Comparison of ENCODE assay signal across 10 mouse cellular contexts in the genomic region with DNA sequence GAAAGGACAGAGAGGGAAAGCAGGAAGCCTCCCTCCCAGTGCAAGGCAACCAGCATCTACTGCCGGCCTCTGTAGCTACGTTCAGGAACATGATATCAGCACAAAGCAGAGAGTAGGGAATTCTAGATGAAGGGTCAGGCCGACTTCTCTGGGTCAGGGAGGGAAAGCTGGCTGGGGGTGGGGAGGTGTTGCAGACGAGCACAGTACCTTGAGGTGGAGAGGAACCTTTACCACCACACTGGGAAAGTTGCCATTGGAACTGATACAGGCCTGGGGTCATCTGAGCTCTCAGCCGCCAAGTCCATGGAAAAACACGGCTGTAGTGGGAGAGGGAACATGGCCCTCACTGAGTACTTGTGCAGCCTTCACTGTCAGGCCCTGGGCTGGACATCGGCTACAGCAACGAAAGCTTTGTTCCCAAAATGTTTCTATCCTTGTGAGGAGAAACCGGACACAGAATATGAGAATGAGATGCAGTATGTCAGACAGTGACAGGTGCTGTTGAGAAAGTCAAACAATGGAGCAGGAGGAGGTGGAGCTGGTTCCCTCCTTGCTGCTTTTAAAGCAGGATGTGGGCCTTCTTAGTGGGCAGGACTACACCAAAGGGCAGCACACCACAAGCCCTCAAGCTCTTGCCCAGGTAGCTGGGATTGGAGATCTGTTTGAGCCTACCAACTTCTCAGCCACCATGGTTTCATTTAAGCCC. TPM values are rescaled to one million over a fixed set of nuclear protein-coding genes. Genes with fewer than 3 reads are reported as not detected.
DNase-seq lines count a peak whose midpoint lies in the region; ATAC-seq lines count a peak whose summit lies in the region.
"Had no signal": no experiment of that assay in that cellular context is flagged by ENCODE, and none has a peak within 500 bp of the region (broad histone marks: within the 10 kb centered on the region; RNA-seq: fewer than 3 reads in every experiment).

No protein-coding gene starts in this region.

- H3K27ac ChIP-seq in kidney, embryonic 14.5 days (ENCODE audit: low read depth, low read length), result peak overlapping the region; percentile 57
- H3K27ac ChIP-seq in liver, embryonic 16.5 days (ENCODE audit: low read length), result peak overlapping the region; percentile 4; the same call in 1 of the 2 replicates
- no peak overlapping the region for H3K27ac ChIP-seq in neural tube, embryonic 15.5 days (replicated peaks)
- H3K27ac ChIP-seq: midbrain, embryonic 15.5 days had no signal

- no peak for ATAC-seq in kidney, embryonic 14.5 days (ENCODE audit: low FRiP score, low TSS enrichment)
- no peak for ATAC-seq in liver, embryonic 16.5 days (ENCODE audit: low read depth)
- ATAC-seq in neural tube, embryonic 15.5 days (ENCODE audit: low FRiP score), result no peak
- ATAC-seq in activated CD4-positive, CD25-positive, alpha-beta regulatory T cell, adult 4 months, result no peak
- ATAC-seq: forebrain, postnatal 0 days; midbrain, embryonic 15.5 days had no signal

- no peaks in the 10 kb centered on the region for H3K36me3 ChIP-seq in kidney, embryonic 14.5 days (ENCODE audit: control insufficient read depth, insufficient read depth, low read length)
- H3K36me3 ChIP-seq in liver, embryonic 16.5 days (ENCODE audit: control insufficient read depth, insufficient read depth), result no peaks in the 10 kb centered on the region
- no peaks in the 10 kb centered on the region for H3K36me3 ChIP-seq in neural tube, embryonic 15.5 days
- H3K36me3 ChIP-seq: midbrain, embryonic 15.5 days had no signal

- no peak for DNase-seq in kidney, adult 18-20 months
- DNase-seq in gastrocnemius, adult 8-10 months (ENCODE audit: low spot score in 2 of 2), result peak; percentile 65 to 78
- peak; percentile 55 to 67 for DNase-seq in heart, postnatal 14 days
- no peak for DNase-seq in layer of hippocampus, adult 9-11 months
- DNase-seq: forebrain, postnatal 0 days had no signal

- peaks cover 30% of the 10 kb centered on the region for H3K4me1 ChIP-seq in kidney, embryonic 14.5 days (ENCODE audit: control insufficient read depth, insufficient read depth, low read length)
- H3K4me1 ChIP-seq in liver, embryonic 16.5 days (ENCODE audit: control insufficient read depth, low read depth, low read length), result peaks cover 31% of the 10 kb centered on the region
- peaks cover 38% of the 10 kb centered on the region for H3K4me1 ChIP-seq in neural tube, embryonic 15.5 days

- intact Hi-C loops in heart, postnatal 14 days (cut with DNase I), result no loop called here

- H3K9me3 ChIP-seq in kidney, embryonic 14.5 days (ENCODE audit: control insufficient read depth, low read length), result no peaks in the 10 kb centered on the region
- no peaks in the 10 kb centered on the region for H3K9me3 ChIP-seq in liver, embryonic 16.5 days (replicated peaks; ENCODE audit: control insufficient read depth, low read length)
- H3K9me3 ChIP-seq in neural tube, embryonic 15.5 days (replicated peaks), result no peaks in the 10 kb centered on the region
- H3K9me3 ChIP-seq: midbrain, embryonic 15.5 days had no signal

- H3K4me2 ChIP-seq in kidney, embryonic 14.5 days (replicated peaks; ENCODE audit: low read depth, low read length), result no peak overlapping the region
- H3K4me2 ChIP-seq in liver, embryonic 16.5 days (ENCODE audit: low read depth, low read length), result no peak overlapping the region
- no peak overlapping the region for H3K4me2 ChIP-seq in neural tube, embryonic 15.5 days
- H3K4me2 ChIP-seq: midbrain, embryonic 15.5 days had no signal

- no peaks in the 10 kb centered on the region for H3K27me3 ChIP-seq in kidney, embryonic 14.5 days (ENCODE audit: control insufficient read depth, insufficient read depth, low read length)
- no peaks in the 10 kb centered on the region for H3K27me3 ChIP-seq in liver, embryonic 16.5 days (ENCODE audit: control insufficient read depth, insufficient read depth, low read depth, low read length)
- H3K27me3 ChIP-seq in neural tube, embryonic 15.5 days (replicated peaks), result no peaks in the 10 kb centered on the region
- H3K27me3 ChIP-seq: midbrain, embryonic 15.5 days had no signal

- WGBS in kidney, embryonic 14.5 days, result 39% methylated on average over 9 of the region's 9 CpGs
- 63% methylated on average over 9 of the region's 9 CpGs for WGBS in liver, embryonic 16.5 days (ENCODE audit: insufficient replicate concordance)
- 81% methylated on average over 9 of the region's 9 CpGs for WGBS in neural tube, embryonic 15.5 days

- no peak overlapping the region for H3K4me3 ChIP-seq in kidney, embryonic 14.5 days (ENCODE audit: low read length)
- H3K4me3 ChIP-seq in liver, embryonic 16.5 days (ENCODE audit: low read depth, low read length), result no peak overlapping the region
- no peak overlapping the region for H3K4me3 ChIP-seq in neural tube, embryonic 15.5 days (replicated peaks)
- H3K4me3 ChIP-seq: midbrain, embryonic 15.5 days had no signal

- H3K9ac ChIP-seq in kidney, embryonic 14.5 days (ENCODE audit: low read depth, low read length), result no peak overlapping the region
- no peak overlapping the region for H3K9ac ChIP-seq in liver, embryonic 16.5 days (ENCODE audit: low read depth, low read length)
- no peak overlapping the region for H3K9ac ChIP-seq in neural tube, embryonic 15.5 days (replicated peaks)
- H3K9ac ChIP-seq: forebrain, postnatal 0 days; midbrain, embryonic 15.5 days had no signal

RNA-seq across cellular contexts. Expression of gene C87436, which starts 37.4 kb away (rescaled TPM):
- polyA plus RNA-seq in kidney, embryonic 14.5 days (2014; fragmentation: Nextera tagmentation; extraction: Ambion mirVana), result 23.3 and 23.5 TPM in 2 replicates
- 1 to 10 TPM; 6.1 to 9.2 (median 7.7) TPM for total RNA-seq in gastrocnemius, adult 8-10 months (2022)
- 10 to 100 TPM; 11.4 to 12.4 TPM for total RNA-seq in heart, postnatal 14 days (2021)
- 10.6 and 10.8 TPM in 2 replicates for polyA plus RNA-seq in liver, embryonic 16.5 days (2015; fragmentation: Nextera tagmentation; extraction: Ambion mirVana)
- polyA plus RNA-seq in neural tube, embryonic 15.5 days (2015; fragmentation: Nextera tagmentation; extraction: Ambion mirVana), result 22.2 and 25.6 TPM in 2 replicates
- 10 to 100 TPM; 25.1 to 26.1 TPM for polyA plus RNA-seq in activated CD4-positive, CD25-positive, alpha-beta regulatory T cell, adult 4 months (2017; shearing (Covaris generic))

RNA-seq across cellular contexts. Expression of gene Gm44790, which starts 49.2 kb away (rescaled TPM):
- not detected in 2 replicates for polyA plus RNA-seq in kidney, embryonic 14.5 days (2014; fragmentation: Nextera tagmentation; extraction: Ambion mirVana)
- total RNA-seq in gastrocnemius, adult 8-10 months (2022), result 1 to 10 TPM in 1 of 4 experiments, not detected in 3; 1.3 TPM
- total RNA-seq in heart, postnatal 14 days (2021), result not detected
- not detected in 2 replicates for polyA plus RNA-seq in liver, embryonic 16.5 days (2015; fragmentation: Nextera tagmentation; extraction: Ambion mirVana)
- polyA plus RNA-seq in neural tube, embryonic 15.5 days (2015; fragmentation: Nextera tagmentation; extraction: Ambion mirVana), result not detected in 2 replicates
- polyA plus RNA-seq in activated CD4-positive, CD25-positive, alpha-beta regulatory T cell, adult 4 months (2017; shearing (Covaris generic)), result not detected
- total RNA-seq: forebrain, postnatal 0 days had no signal
- polyA plus RNA-seq: midbrain, embryonic 15.5 days had no signal

RNA-seq across cellular contexts. Expression of gene Pcbp1, which starts 50.5 kb away (rescaled TPM):
- 475 and 492 TPM in 2 replicates for polyA plus RNA-seq in kidney, embryonic 14.5 days (2014; fragmentation: Nextera tagmentation; extraction: Ambion mirVana)
- total RNA-seq in gastrocnemius, adult 8-10 months (2022), result 100 to 1,000 TPM; 114 to 149 (median 126) TPM
- total RNA-seq in heart, postnatal 14 days (2021), result 100 to 1,000 TPM; 168 to 179 TPM
- polyA plus RNA-seq in liver, embryonic 16.5 days (2015; fragmentation: Nextera tagmentation; extraction: Ambion mirVana), result 82.3 and 84.0 TPM in 2 replicates
- polyA plus RNA-seq in neural tube, embryonic 15.5 days (2015; fragmentation: Nextera tagmentation; extraction: Ambion mirVana), result 331 and 342 TPM in 2 replicates
- 10 to 100 TPM; 35.3 to 39.2 TPM for polyA plus RNA-seq in activated CD4-positive, CD25-positive, alpha-beta regulatory T cell, adult 4 months (2017; shearing (Covaris generic))

Comparison
In these comparisons a context has a peak if more than half of its experiments do, and no peak if none do; other contexts are left out.
1. DNase-seq: peak in gastrocnemius, adult 8-10 months (2 of 2) and heart, postnatal 14 days (2 of 2); none in kidney, adult 18-20 months (single experiment) and layer of hippocampus, adult 9-11 months (single experiment).